In genomic region chr3:154798806-154799205, GRCm38 (mm10) we compare ENCODE assay signal across 11 mouse cellular contexts.
"Had no signal": no experiment of that assay in that cellular context is flagged by ENCODE, and none has a peak within 500 bp of the region (broad histone marks: within the 10 kb centered on the region; RNA-seq: fewer than 3 reads in every experiment).

No protein-coding gene starts in this region.

- DNase-seq: kidney, postnatal 10 days; kidney, postnatal 4 days; left cerebral cortex, postnatal 4 days; lung, adult 18-20 months; right cerebral cortex, postnatal 14 days; thymus, postnatal 4 days had no signal

- H3K4me3 ChIP-seq: layer of hippocampus, adult 2 months; limb, embryonic 13.5 days; midbrain, embryonic 13.5 days had no signal

- H3K27ac ChIP-seq: layer of hippocampus, adult 2 months; limb, embryonic 13.5 days; liver, embryonic 14.5 days; midbrain, embryonic 13.5 days; stomach, postnatal 0 days had no signal

- H3K4me2 ChIP-seq: limb, embryonic 13.5 days; midbrain, embryonic 13.5 days had no signal

- H3K9ac ChIP-seq: limb, embryonic 13.5 days; liver, embryonic 14.5 days; midbrain, embryonic 13.5 days had no signal

- H3K36me3 ChIP-seq: limb, embryonic 13.5 days; midbrain, embryonic 13.5 days had no signal

- H3K9me3 ChIP-seq: limb, embryonic 13.5 days; midbrain, embryonic 13.5 days had no signal

- H3K27me3 ChIP-seq: limb, embryonic 13.5 days; midbrain, embryonic 13.5 days had no signal

- ATAC-seq: midbrain, embryonic 13.5 days had no signal
